Mouse (Mus musculus) C2C12 (cell line): ENCODE results near the gene Acat3. TPM values are rescaled to one million over a fixed set of nuclear protein-coding genes. Genes with fewer than 3 reads are reported as not detected.

ENCODE experiments used
- H3K27me3 ChIP-seq: one replicate; pipeline ENCODE4 v1.6.1; 2011; ENCODE audit not compliant: control insufficient read depth, insufficient read depth, insufficient read length
- H3K36me3 ChIP-seq: one replicate; pipeline ENCODE4 v1.6.1; 2011; ENCODE audit not compliant: control insufficient read depth, insufficient read depth
- H3K4me3 ChIP-seq: one replicate; pipeline ENCODE4 v1.5.1; 2011; ENCODE audit warnings: mild to moderate bottlenecking, control low read depth; ENCODE audit not compliant: poor library complexity, insufficient read depth, severe bottlenecking
- H3K79me2 ChIP-seq: one replicate; pipeline ENCODE4 v1.6.1; 2011; ENCODE audit not compliant: control insufficient read depth, insufficient read depth
- H3K79me3 ChIP-seq: one replicate; pipeline ENCODE4 v1.6.1; 2011; ENCODE audit warnings: low read depth, control low read depth
- H3ac ChIP-seq: one replicate; pipeline ENCODE3; 2011; ENCODE audit warnings: low read depth; ENCODE audit not compliant: control insufficient read depth, insufficient read length
- CEBPB ChIP-seq: IDR thresholded peaks from one replicate; pipeline ENCODE4 v1.6.1; 2011; ENCODE audit warnings: low read depth, mild to moderate bottlenecking, control low read depth, moderate library complexity
- CTCF ChIP-seq: IDR thresholded peaks from one replicate; pipeline ENCODE4 v1.5.1; 2011; ENCODE audit not compliant: control insufficient read depth, insufficient read depth, insufficient read length
- FOSL1 ChIP-seq: IDR thresholded peaks from one replicate; pipeline ENCODE4 v1.8.0; 2011; ENCODE audit warnings: mild to moderate bottlenecking, low read length; ENCODE audit not compliant: poor library complexity, insufficient read depth, severe bottlenecking
- MAX ChIP-seq: IDR thresholded peaks from one replicate; pipeline ENCODE4 v1.6.1; 2011; ENCODE audit warnings: mild to moderate bottlenecking, control low read depth
- MYOD1 ChIP-seq: IDR thresholded peaks from one replicate; pipeline ENCODE4 v1.6.1; 2011; ENCODE audit warnings: low read depth; ENCODE audit not compliant: control insufficient read depth, insufficient read length
- MYOG ChIP-seq: IDR thresholded peaks from one replicate; pipeline ENCODE4 v1.6.1; 2011; ENCODE audit not compliant: control insufficient read depth, insufficient read length; ENCODE audit errors: extremely low read depth
- USF1 ChIP-seq: IDR thresholded peaks from one replicate; pipeline ENCODE4 v1.6.1; 2011; ENCODE audit warnings: low read depth, mild to moderate bottlenecking, control low read depth, moderate library complexity
- polyA plus RNA-seq: library from polyadenylated mRNA; unstranded; fragments of >200 nt; fragmentation: generic; extraction: Trizol; gene quantifications from one replicate; pipeline ENCODE4 v1.2.1, GENCODE M21; 2012; ENCODE audit warnings: missing spikeins

Acat3 gene
- polyA plus RNA-seq, 1 experiment = 0.50 TPM

DNA sequence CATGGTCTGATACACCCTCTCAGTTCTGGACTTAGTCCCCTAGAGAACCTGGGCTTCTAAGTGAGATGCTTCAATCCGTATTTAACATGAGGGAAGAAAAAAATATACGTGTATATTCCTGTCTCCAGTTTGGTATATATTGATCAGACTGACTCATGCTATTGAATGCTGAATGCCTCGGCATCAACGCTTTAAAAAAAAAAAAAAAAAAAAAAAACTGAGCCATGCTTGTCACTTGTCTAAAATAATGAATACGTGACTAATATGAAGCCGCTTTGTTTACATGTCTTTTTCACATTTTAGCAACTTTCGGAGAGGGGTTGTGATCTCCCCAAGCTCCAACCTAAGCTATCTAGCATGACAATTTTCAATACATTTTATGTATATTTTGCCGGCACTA lies 30.0 kb downstream of the Acat3 start:
- H3K79me3 ChIP-seq = peaks cover 23% of the 10 kb centered on the region
- H3ac ChIP-seq = no peak overlapping the region
- TF ChIP-seq USF1 = no peak
- TF ChIP-seq CEBPB = no peak
- no peak for TF ChIP-seq CTCF
- no peak for TF ChIP-seq FOSL1
- no peak for TF ChIP-seq MYOG
- TF ChIP-seq MAX = no peak
- no peak for TF ChIP-seq MYOD1
- no peak overlapping the region for H3K4me3 ChIP-seq
- peaks cover 43% of the 10 kb centered on the region for H3K36me3 ChIP-seq
- H3K79me2 ChIP-seq = peaks cover 35% of the 10 kb centered on the region
- H3K27me3 ChIP-seq = no peaks in the 10 kb centered on the region

DNA sequence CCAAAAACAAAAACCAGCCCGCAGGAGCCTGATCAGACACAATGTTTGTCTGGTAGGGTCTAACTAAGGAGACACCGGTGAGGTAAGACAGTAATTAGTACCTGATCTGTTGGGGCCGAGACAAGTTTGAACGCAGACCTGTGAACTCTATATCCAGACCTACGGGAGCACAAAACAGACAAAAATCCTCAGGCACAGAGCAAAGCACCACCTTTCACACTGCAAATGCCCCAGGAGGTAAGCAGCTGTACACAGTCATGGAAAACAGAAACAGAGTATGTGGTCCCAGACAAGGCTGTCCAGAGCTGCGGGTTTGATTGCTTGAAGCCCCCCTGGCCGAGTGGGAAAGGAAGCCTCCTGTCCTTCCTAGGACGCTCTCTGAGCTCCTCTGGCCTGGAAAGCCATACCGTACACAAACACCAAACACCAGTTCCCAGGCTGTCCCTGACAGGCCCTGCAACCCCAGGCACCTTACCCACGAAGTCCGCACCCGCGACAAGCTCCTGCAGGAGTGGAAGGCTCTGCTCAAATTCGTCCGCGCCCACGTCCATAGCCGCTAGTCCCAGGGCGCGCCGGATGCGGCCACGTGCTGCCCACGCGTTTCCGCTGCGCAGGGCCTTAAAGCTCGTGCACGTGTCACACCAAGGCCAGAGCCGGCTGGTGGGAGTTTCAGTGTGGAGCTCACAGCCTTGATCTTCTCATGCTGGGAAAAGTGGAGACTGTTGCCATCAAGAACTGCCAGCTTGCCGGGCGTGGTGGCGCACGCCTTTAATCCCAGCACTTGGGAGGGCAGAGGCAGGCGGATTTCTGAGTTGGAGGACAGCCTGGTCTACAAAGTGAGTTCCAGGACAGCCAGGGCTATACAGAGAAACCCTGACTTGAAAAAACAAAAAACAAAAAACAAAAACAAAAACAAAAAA lies 30.8 kb downstream of the Acat3 start, which contains the start of gene Pnldc1:
Gene Pnldc1 (minus strand): TSS at position 870 of the 920 bp plus-strand sequence.
- TF ChIP-seq FOSL1 = no peak
- Histone ChIP-seq H3K79me2 (peaks cover 27% of the 10 kb centered on the region), H3K36me3 (peaks cover 40% of the 10 kb centered on the region), H3ac (no peak within 1 kb of the TSS), H3K27me3 (no peaks in the 10 kb centered on the region), H3K4me3 (no peak within 1 kb of the TSS), H3K79me3 (peaks cover 16% of the 10 kb centered on the region)

DNA sequence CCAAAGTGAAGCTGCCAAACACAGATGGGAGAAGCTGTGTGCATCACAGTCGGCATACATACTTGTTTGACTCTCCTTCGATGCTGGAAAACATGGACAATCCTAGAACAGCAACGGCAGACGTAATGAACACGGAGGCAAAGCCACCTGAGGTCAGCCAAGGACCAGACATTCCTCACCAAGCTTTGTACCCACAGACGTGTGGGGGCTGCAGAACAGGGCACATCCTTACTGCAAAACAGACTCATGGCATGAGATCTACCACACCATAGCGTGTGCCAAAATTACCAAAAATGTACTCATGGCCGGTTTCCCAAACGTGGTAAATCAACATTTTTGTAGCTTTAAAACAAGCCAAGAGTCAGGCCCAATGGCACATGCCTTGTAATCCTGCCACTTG lies 34.0 kb downstream of the Acat3 start:
- Histone ChIP-seq H3K79me3 (no peaks in the 10 kb centered on the region), H3K4me3 (no peak overlapping the region), H3K36me3 (peaks cover 18% of the 10 kb centered on the region), H3ac (no peak overlapping the region), H3K27me3 (no peaks in the 10 kb centered on the region), H3K79me2 (no peaks in the 10 kb centered on the region)
- TF ChIP-seq MYOD1 = no peak
- TF ChIP-seq CTCF = no peak
- TF ChIP-seq CEBPB = no peak
- no peak for TF ChIP-seq FOSL1
- TF ChIP-seq MYOG = no peak

DNA sequence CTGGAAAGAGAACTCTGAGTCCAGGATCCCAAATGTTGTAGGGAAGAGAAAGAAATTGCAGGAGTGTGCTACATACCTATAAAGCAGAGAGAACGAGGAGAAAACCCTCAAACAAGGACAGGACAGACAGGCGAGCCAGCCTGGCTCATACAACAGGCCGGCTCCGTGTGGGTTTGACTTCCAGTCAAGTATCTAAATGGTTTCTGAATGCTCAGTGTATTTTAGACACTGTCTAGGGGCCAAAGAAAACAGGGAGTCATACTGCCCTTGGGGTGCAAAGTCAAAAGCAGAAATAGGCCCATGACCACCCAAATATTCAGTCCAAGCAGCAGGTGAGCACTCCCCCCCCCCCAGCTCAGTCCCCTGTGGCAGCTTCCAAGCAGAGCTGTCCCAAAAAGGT lies 34.6 kb downstream of the Acat3 start:
- H3K79me3 ChIP-seq = no peaks in the 10 kb centered on the region

DNA sequence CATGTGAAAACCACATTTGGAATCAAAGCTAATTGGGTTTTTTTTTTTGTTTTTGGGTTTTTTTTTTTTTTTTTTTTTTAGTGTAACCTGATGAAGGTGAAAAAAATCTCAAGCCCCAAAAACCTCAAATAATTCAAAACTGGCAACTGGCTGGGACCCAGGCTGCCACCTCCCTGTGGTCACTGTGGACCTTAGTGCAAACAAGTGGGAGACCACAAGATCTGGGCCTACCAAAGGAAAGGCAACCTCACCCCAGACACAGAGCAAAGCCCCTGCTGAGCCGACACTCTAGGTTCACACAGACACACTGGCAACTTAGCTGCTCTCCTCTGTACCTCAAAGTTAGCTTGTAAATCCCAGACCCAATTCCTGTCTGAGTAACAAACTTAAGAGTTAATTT lies 36.1 kb downstream of the Acat3 start:
- Histone ChIP-seq H3K79me2 (no peaks in the 10 kb centered on the region), H3K27me3 (no peaks in the 10 kb centered on the region), H3K36me3 (peaks cover 9% of the 10 kb centered on the region), H3K79me3 (no peaks in the 10 kb centered on the region), H3ac (no peak overlapping the region), H3K4me3 (no peak overlapping the region)
- TF ChIP-seq CTCF (no peak), MAX (no peak), MYOG (no peak), FOSL1 (no peak), USF1 (no peak), MYOD1 (no peak), CEBPB (no peak)

More for the DNA sequence above, 34.6 kb downstream of the Acat3 start:
- TF ChIP-seq CEBPB (no peak), MYOD1 (no peak), MAX (no peak), USF1 (no peak), CTCF (no peak), FOSL1 (no peak), MYOG (no peak)
- H3K36me3 ChIP-seq = peaks cover 12% of the 10 kb centered on the region
- no peak overlapping the region for H3K4me3 ChIP-seq
- no peak overlapping the region for H3ac ChIP-seq
- H3K79me2 ChIP-seq = no peaks in the 10 kb centered on the region
- no peaks in the 10 kb centered on the region for H3K27me3 ChIP-seq
